Mouse (Mus musculus) heart, embryonic 14.5 days (tissue): ENCODE measurements around the gene Mynn. TPM values are rescaled to one million over a fixed set of nuclear protein-coding genes. Genes with fewer than 3 reads are reported as not detected.

Experiments
- ATAC-seq: fragments of 200-750 bp; cut with Nextera tagmentation; 2 replicates; pipeline ENCODE4 v1.8.0; 2017; ENCODE audit warnings: low read depth, moderate TSS enrichment; ENCODE audit not compliant: insufficient number of reproducible peaks, insufficient read depth, low FRiP score
- H3K27ac ChIP-seq, 2 experiments: fragments of 200-500 bp in 1 of 2; fragments of 300-500 bp in 1 of 2; sonication (generic) in 1 of 2; replicated peaks in 1 of 2; 2 replicates each; pipeline ENCODE4 v1.5.1; 2012 to 2014; ENCODE audit warnings: low read depth in 2 of 2, low read length in 2 of 2, control low read depth in 1 of 2, mild to moderate bottlenecking in 1 of 2, mixed read lengths in 1 of 2; ENCODE audit not compliant: control insufficient read depth in 1 of 2, insufficient read depth in 1 of 2
- H3K27me3 ChIP-seq: fragments of 300-500 bp; sonication (generic); 2 replicates; pipeline ENCODE4 v1.6.1; 2014; ENCODE audit warnings: mild to moderate bottlenecking, low read length, control low read depth; ENCODE audit not compliant: control insufficient read depth, insufficient read depth
- H3K36me3 ChIP-seq: fragments of 300-500 bp; sonication (generic); 2 replicates; pipeline ENCODE4 v1.6.1; 2014; ENCODE audit warnings: mild to moderate bottlenecking, control low read depth, low read length, mixed read lengths; ENCODE audit not compliant: control insufficient read depth, insufficient read depth
- H3K4me1 ChIP-seq, 2 experiments: fragments of 200-500 bp in 1 of 2; fragments of 300-500 bp in 1 of 2; sonication (generic) in 1 of 2; 2 replicates each; pipeline ENCODE4 v1.6.1; 2012 to 2014; ENCODE audit warnings: low read length in 2 of 2, control low read depth in 1 of 2, mixed read lengths in 1 of 2; ENCODE audit not compliant: control insufficient read depth in 2 of 2, insufficient read depth in 2 of 2
- H3K4me2 ChIP-seq: fragments of 300-500 bp; sonication (generic); 2 replicates; pipeline ENCODE4 v1.6.1; 2014; ENCODE audit warnings: mild to moderate bottlenecking, low read length
- H3K4me3 ChIP-seq, 2 experiments: fragments of 200-500 bp in 1 of 2; fragments of 300-500 bp in 1 of 2; sonication (generic) in 1 of 2; 2 replicates each; pipeline ENCODE4 v1.5.1; 2012 to 2014; ENCODE audit warnings: low read length in 2 of 2, mild to moderate bottlenecking in 2 of 2, control low read depth in 1 of 2, low read depth in 1 of 2, moderate library complexity in 1 of 2; ENCODE audit not compliant: control insufficient read depth in 1 of 2, insufficient read depth in 1 of 2
- H3K9ac ChIP-seq: fragments of 300-500 bp; sonication (generic); 2 replicates; pipeline ENCODE4 v1.6.1; 2014; ENCODE audit warnings: mild to moderate bottlenecking, low read length
- H3K9me3 ChIP-seq: fragments of 300-500 bp; sonication (generic); 2 replicates; pipeline ENCODE4 v1.6.1; 2016; ENCODE audit warnings: low read length, control low read depth; ENCODE audit not compliant: control insufficient read depth
- WGBS: fragments of 180-500 bp; shearing (Covaris S2); extraction: QIAGEN DNeasy Blood & Tissue Kit; methylation state at CpG from one replicate; pipeline ENCODE4 v1.1.7; 2014; 5-methylcytosine and 5-hydroxymethylcytosine counted together
- polyA plus RNA-seq: library from polyadenylated mRNA; unstranded; fragments of >200 nt; fragmentation: Nextera tagmentation; extraction: Ambion mirVana; gene quantifications from 2 replicates; pipeline ENCODE4 v1.2.1, GENCODE M21; 2014

Gene Mynn
- polyA plus RNA-seq, 1 experiment from 2014 or later, result 25.9 TPM

DNA sequence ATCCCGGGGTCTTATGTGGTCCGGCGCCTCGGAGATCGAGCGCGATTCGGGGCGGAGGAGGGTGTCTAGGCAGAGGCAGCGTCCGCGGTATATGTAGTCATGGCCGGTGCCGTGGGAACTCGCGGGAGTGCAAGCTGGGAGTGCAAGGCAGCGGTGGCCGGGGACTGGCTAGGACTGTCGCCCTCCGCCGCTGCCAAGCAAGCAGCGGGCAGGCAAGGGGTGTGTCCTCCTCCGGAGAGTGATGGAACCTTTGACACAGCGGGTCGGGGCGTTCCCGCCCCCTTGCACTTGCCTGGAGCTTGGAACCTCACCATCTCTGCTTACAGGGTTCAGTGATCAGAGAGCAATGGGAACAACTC lies 854 bp downstream of the Mynn start:
- H3K4me1 ChIP-seq, result peaks cover 6 to 8% of the 10 kb centered on the region in 2 experiments; a peak in 3 of 4 replicates
- H3K27ac ChIP-seq, result peak overlapping the region; percentile 92 to 96
- H3K9me3 ChIP-seq, result no peaks in the 10 kb centered on the region
- H3K4me2 ChIP-seq, result peak overlapping the region; percentile 74
- peak overlapping the region; percentile 93 for H3K9ac ChIP-seq
- ATAC-seq, result no peak; the same call in none of the 2 replicates
- H3K4me3 ChIP-seq, result peak overlapping the region; percentile 64 to 87
- 0% methylated on average over 27 of the region's 27 CpGs for WGBS
- H3K27me3 ChIP-seq, result no peaks in the 10 kb centered on the region
- peaks cover 38% of the 10 kb centered on the region for H3K36me3 ChIP-seq

GRCm38 (mm10) chr3:30603256-30603655 lies 1.4 kb downstream of the Mynn start:
- Histone ChIP-seq H3K4me3 (peak overlapping the region; percentile 64 to 87), H3K36me3 (peaks cover 43% of the 10 kb centered on the region), H3K27ac (no peak overlapping the region), H3K4me2 (peak overlapping the region; percentile 74), H3K9me3 (no peaks in the 10 kb centered on the region), H3K9ac (peak overlapping the region; percentile 93), H3K27me3 (no peaks in the 10 kb centered on the region), H3K4me1 (peaks cover 6 to 8% of the 10 kb centered on the region in 2 experiments; a peak in 3 of 4 replicates)
- 41% methylated on average over 10 of the region's 10 CpGs for WGBS
- no peak for ATAC-seq

GRCm38 (mm10) chr3:30608999-30609398 lies 7.1 kb downstream of the Mynn start:
- H3K9ac ChIP-seq, result no peak overlapping the region
- no peak overlapping the region for H3K4me3 ChIP-seq
- H3K4me1 ChIP-seq, result no peaks in the 10 kb centered on the region
- H3K4me2 ChIP-seq, result no peak overlapping the region
- H3K9me3 ChIP-seq, result no peaks in the 10 kb centered on the region
- no peak overlapping the region for H3K27ac ChIP-seq
- 90% methylated on average over 3 of the region's 3 CpGs for WGBS
- H3K36me3 ChIP-seq, result peaks cover 89% of the 10 kb centered on the region
- H3K27me3 ChIP-seq, result no peaks in the 10 kb centered on the region
- no peak for ATAC-seq

DNA sequence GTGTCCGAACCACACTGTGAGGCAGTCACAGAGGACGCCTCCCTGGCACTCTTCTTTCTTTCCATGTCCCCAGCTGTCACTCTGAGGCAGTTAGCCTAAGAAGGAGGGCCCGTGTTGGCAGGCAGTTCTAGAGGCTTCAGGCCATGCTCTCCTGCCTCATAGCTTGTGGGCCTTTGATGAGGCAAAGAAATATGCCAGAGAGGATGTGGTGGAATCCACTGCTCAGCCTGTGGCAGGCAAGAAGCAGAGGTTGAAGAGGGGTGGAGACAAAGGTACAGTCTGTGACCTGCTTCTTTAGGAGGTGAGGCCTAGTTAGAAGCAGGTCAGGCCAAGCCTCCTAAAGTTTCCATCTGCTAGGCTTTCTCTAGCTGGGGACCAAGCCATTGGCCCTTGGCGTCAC lies 9.1 kb downstream of the Mynn start:
- Histone ChIP-seq H3K4me3 (no peak overlapping the region), H3K4me1 (no peaks in the 10 kb centered on the region)

GRCm38 (mm10) chr3:30620132-30620531 lies 18.3 kb downstream of the Mynn start:
- ATAC-seq, result no peak
- no peak overlapping the region for H3K4me2 ChIP-seq
- H3K27me3 ChIP-seq, result no peaks in the 10 kb centered on the region
- H3K27ac ChIP-seq, result no peak overlapping the region
- H3K9me3 ChIP-seq, result no peaks in the 10 kb centered on the region
- no peak overlapping the region for H3K9ac ChIP-seq
- H3K4me3 ChIP-seq, result no peak overlapping the region
- no peaks in the 10 kb centered on the region for H3K4me1 ChIP-seq
- 78% methylated on average over 8 of the region's 8 CpGs for WGBS
- H3K36me3 ChIP-seq, result peaks cover 51% of the 10 kb centered on the region

More for the DNA sequence above, 9.1 kb downstream of the Mynn start:
- WGBS, result 93% methylated on average over 4 of the region's 4 CpGs
- no peaks in the 10 kb centered on the region for H3K9me3 ChIP-seq
- ATAC-seq, result no peak
- H3K27ac ChIP-seq, result no peak overlapping the region
- peaks cover 92% of the 10 kb centered on the region for H3K36me3 ChIP-seq
- H3K27me3 ChIP-seq, result no peaks in the 10 kb centered on the region
- no peak overlapping the region for H3K4me2 ChIP-seq
- H3K9ac ChIP-seq, result no peak overlapping the region

DNA sequence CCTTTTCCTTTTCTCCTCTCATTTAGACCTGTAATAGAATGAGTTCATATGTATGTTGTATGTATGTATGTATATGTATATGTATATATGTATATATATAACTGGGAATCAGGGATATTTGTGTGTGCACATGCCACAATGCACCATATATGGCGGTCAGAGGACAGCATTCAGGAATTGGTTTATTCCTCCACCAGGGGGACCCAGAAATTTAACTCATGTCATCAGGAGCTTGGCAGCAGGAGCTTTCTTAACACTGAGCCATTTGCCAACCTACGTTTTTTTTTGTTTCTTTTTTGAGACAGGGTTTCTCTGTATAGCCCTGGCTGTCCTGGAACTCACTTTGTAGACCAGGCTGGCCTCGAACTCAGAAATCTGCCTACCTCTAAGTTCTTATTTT lies 31.8 kb downstream of the Mynn start:
- H3K36me3 ChIP-seq, result no peaks in the 10 kb centered on the region
- H3K4me1 ChIP-seq, result no peaks in the 10 kb centered on the region
- no peak overlapping the region for H3K4me3 ChIP-seq
- H3K27ac ChIP-seq, result no peak overlapping the region
- whole genome bisulfite sequencing, result 55% methylated on average over 3 of the region's 3 CpGs
- no peaks in the 10 kb centered on the region for H3K27me3 ChIP-seq
- no peak overlapping the region for H3K4me2 ChIP-seq
- ATAC-seq, result no peak
- no peak overlapping the region for H3K9ac ChIP-seq
- no peaks in the 10 kb centered on the region; the same call in 1 of the 2 replicates for H3K9me3 ChIP-seq

GRCm38 (mm10) chr3:30635629-30636028 lies 33.8 kb downstream of the Mynn start:
- H3K36me3 ChIP-seq, result no peaks in the 10 kb centered on the region

DNA sequence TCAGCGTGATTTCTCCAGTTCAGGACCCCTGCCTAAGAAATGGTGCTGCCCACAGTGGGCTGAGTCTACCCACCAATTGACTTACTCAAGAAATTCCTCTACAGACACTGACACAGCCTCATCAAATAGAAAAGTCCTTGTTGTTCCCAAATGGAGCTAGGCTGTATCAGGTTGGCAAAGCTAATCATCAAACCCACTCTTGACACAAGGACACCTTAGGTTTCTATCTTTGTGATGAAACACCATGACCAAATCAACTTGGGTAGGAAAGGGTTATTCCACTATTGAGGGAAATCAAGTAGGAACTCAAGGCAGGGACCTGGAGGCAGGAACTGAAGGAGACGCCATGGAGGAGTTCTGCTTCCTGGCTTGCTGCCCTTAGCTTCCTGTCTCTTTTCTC lies 42.3 kb downstream of the Mynn start, which contains the start of gene Lrriq4:
Gene Lrriq4 (plus strand): TSS at position 301 of the 400 bp plus-strand sequence.
- no peak for ATAC-seq
- H3K4me3 ChIP-seq, result no peak within 1 kb of the TSS
- 64% methylated on average over 2 of the region's 2 CpGs for WGBS

More at GRCm38 (mm10) chr3:30635629-30636028, 33.8 kb downstream of the Mynn start:
- no peak for ATAC-seq
- Histone ChIP-seq H3K9ac (no peak overlapping the region), H3K9me3 (no peaks in the 10 kb centered on the region; the same call in 1 of the 2 replicates), H3K4me1 (no peaks in the 10 kb centered on the region), H3K27me3 (no peaks in the 10 kb centered on the region), H3K4me2 (no peak overlapping the region), H3K4me3 (no peak overlapping the region), H3K27ac (no peak overlapping the region)
- 79% methylated on average over 4 of the region's 4 CpGs for WGBS

More for the DNA sequence above, 42.3 kb downstream of the Mynn start, which contains the start of gene Lrriq4:
- Histone ChIP-seq H3K36me3 (no peaks in the 10 kb centered on the region), H3K4me1 (peaks cover 0 to 8% of the 10 kb centered on the region in 2 experiments; a peak in 2 of 4 replicates), H3K27me3 (peaks cover 1% of the 10 kb centered on the region), H3K9me3 (no peaks in the 10 kb centered on the region), H3K4me2 (no peak within 1 kb of the TSS), H3K27ac (no peak within 1 kb of the TSS), H3K9ac (no peak within 1 kb of the TSS)
